Mouse (Mus musculus) heart, postnatal 0 days (tissue): ENCODE data around the gene Gpbp1l1.

ENCODE experiments used
- CTCF ChIP-seq: IDR thresholded peaks from 2 replicates; pipeline ENCODE4 v1.5.1; 2016; ENCODE audit warnings: antibody characterized with exemption, control low read depth, low read depth
- EP300 ChIP-seq: IDR thresholded peaks from 2 replicates; pipeline ENCODE4 v1.6.1; 2016; ENCODE audit warnings: antibody characterized with exemption, low read depth

DNA sequence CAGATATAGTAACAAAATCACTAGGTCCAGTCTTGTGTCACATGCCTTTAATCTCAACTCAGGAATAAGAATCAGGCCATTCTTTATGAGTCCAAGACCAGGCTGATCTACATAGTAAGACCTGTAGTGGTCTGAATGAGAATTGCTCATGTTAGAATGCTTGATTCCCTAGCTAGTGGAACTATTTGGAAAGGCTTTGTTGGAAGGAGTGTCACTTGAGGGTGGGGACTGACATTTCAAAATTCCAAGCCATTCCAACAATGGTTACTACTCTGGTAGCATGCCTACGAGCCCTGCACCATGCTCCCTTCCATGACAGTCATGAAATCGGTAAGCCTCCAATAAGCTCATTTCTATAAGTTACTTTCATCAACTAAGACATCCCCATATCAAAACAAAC lies 55.2 kb downstream of the Gpbp1l1 start:
- TF ChIP-seq EP300 (no peak), CTCF (no peak)
